Mouse (Mus musculus) liver, postnatal 0 days (tissue): ENCODE measurements at regions not wholly inside any gene's neighbourhood (a gene's known extent, or its start where the extent isn't known, plus 50 kb on each side); places are given as distances from the start of the nearest gene placed in this dataset.

ENCODE experiments used
- CTCF ChIP-seq: sonication (generic); IDR thresholded peaks from 2 replicates; pipeline ENCODE4 v1.5.1; 2016; ENCODE audit warnings: antibody characterized with exemption, low read depth
- EP300 ChIP-seq: IDR thresholded peaks from 2 replicates; pipeline ENCODE4 v1.6.1; 2016; ENCODE audit warnings: antibody characterized with exemption, low read depth, mild to moderate bottlenecking

DNA sequence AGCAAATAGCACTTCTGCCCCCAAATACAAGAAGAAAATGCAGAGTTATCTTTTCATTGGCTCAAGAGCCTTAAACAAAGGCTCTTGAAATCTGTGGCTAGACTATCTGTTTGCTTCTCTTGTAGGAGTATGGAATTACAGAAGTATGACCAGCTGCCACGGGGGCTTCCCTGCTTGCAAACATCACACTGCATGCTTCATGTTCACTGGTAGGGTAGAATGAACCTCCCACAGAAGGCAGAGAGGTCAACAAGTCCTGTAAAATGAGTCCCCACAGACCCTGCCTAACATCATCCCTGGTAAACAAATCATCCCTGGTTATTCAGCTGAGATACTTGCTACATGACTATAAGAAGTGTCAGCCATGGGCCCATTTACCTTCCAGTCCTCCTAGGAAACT is 178.9 kb downstream of the Usp46 start:
- TF ChIP-seq CTCF: no peak
- TF ChIP-seq EP300: no peak
